Mouse (Mus musculus) gastrocnemius, postnatal 14 days (tissue): ENCODE measurements around the gene Gm3755. TPM values are rescaled to one million over a fixed set of nuclear protein-coding genes. Genes with fewer than 3 reads are reported as not detected.
"Not testable (repeated sequence)": the region's sequence is repeated elsewhere in the genome, so short reads cannot be mapped to it uniquely, and the experiment has no call there.

Experiments used
- DNase-seq: peaks from one replicate; pipeline ENCODE4 v3.0.0; 2021; ENCODE audit warnings: mixed read lengths
- intact Hi-C: fragments of 180-260 bp; cut with DNase I; formaldehyde crosslinking; loops from one replicate; pipeline ENCODE4 v1.15.1; 2025; ENCODE audit warnings: low total_unique reads
- long read RNA-seq, 2 experiments: library from polyadenylated mRNA; stranded (forward); transcript quantifications; one replicate each; pipeline ENCODE4 v2.0.0; 2021
- total RNA-seq, 2 experiments: library from RNA; stranded (reverse); gene quantifications; 2 replicates each; pipeline ENCODE4 v1.2.3; 2021

The Gm3755 gene
- not detected for total RNA-seq
- long read RNA-seq, experiment 1: 0 reads
- long read RNA-seq, experiment 2: 0 reads

DNA sequence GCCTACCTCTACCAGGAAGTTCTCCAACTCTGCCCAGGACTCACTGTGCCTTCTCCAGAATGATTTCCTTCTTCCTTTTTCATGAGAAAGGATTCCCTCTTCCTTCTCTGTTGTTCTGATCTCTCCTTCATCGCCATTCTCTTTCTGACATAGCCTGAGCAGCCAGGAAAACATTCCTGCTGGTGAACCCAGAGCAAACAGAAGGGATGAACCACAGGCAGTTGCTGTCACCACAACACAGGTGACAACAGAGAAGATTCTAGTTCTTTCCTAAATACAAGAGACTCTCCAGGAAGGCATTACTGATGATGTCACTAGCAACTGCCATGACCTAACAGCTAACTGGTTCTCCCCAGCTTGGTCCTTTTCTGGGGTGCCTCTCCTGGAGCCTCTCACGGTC is at the start of gene Gm3755:
Gm3755 (minus strand) TSS at position 101 of the 400 bp plus-strand sequence.
- DNase-seq, intact Hi-C loops: not testable (repeated sequence)

GRCm38 (mm10) chr14:7488731-7489130 is 38.0 kb upstream of the Gm3755 start:
- DNase-seq, intact Hi-C loops: not testable (repeated sequence)

GRCm38 (mm10) chr14:7483662-7484061 is 32.9 kb upstream of the Gm3755 start, which contains the start of gene Gm3752:
Gene Gm3752, minus strand, starts transcription at chr14:7483762.
- DNase-seq, intact Hi-C loops: not testable (repeated sequence)

GRCm38 (mm10) chr14:7422496-7422895 is 28.2 kb downstream of the Gm3755 start:
- DNase-seq, intact Hi-C loops: not testable (repeated sequence)

Other genes starting within 250 kb of the Gm3755 start
- gene Gm3727, start 186.2 kb downstream of the Gm3755 start, total RNA-seq: not detected
- under 1 TPM in 1 of 2 experiments, not detected in 1; 0.21 TPM for gene Gm3739, start 135.9 kb downstream of the Gm3755 start, total RNA-seq
- gene Gm5797, start 118.5 kb downstream of the Gm3755 start, total RNA-seq: not detected
- not detected for gene Gm8374, start 85.8 kb downstream of the Gm3755 start, total RNA-seq
- gene Gm3752, start 32.8 kb upstream of the Gm3755 start, total RNA-seq: not detected
- 1 to 10 TPM; 1.6 to 2.2 TPM for gene Gm3558, start 117.6 kb upstream of the Gm3755 start, total RNA-seq
- gene Gm10338, start 144.7 kb upstream of the Gm3755 start, total RNA-seq: not detected
- gene Gm10128, start 193.1 kb upstream of the Gm3755 start, total RNA-seq: not detected